Mouse (Mus musculus) thymus, adult 18-20 months (tissue): ENCODE measurements around the gene Pax2.

ENCODE experiments used
- DNase-seq, 2 experiments: peaks; one replicate each; pipeline ENCODE4 v3.0.0; 2022; ENCODE audit warnings: mixed read lengths in 2 of 2

Pax2 gene

DNA sequence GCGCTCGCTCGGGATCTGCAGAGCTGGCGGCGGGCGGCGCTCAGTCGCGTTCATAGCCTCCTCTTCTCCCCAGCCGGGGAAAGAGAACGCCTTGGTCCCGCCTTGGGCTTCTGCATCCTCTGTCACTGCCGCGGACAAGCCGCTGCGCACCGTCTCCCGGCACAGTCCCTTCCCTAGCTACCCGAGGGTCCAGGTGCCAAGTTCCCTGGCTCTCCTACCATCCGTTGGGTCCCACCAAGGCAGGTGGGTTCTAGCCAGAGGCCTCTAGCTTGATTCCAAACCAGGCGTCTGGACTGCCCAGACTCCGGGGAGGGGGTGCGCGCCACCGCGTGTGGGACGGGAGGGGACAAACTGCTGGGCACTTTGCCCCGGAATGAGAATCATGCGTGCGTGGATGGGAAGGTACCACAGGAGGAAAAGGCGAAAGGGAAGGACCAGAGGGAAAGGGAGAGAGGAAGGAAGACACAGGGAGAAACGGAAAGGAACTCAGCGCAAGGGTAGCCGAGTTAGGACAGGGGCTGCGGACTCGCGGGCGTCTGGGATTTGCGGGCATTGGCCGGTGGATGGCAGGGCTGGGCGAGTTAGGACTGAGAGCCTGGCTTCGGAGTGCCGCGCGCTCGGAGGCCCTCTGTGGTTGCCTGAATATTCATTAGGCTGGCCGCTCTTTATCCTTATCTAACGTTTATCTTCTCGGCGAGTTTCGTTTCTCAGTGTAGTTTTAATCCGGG lies at the start of gene Pax2:
TSS of gene Pax2 (plus strand) at position 353 of the 728 bp plus-strand sequence.
- no peak for DNase-seq

DNA sequence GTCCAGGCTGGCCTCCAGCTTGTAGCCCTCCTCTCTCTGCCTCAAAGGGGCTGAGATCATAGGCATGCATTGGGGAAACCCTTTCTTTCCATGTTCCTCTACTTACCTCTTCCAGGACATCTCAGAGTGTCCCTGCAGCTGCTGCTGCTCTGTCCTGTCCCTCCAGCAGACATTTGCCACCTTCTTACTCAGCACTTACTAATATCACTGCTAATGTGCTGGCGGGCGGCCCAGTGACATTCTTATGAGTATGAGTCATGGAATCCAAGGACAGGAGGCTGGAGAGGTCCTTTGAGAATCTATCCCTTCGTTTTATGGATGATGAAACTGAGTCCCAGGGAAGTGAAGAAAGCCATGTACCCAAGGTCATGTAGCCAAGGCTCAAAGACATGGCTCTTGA lies 47.0 kb upstream of the Pax2 start:
- no peak for DNase-seq

DNA sequence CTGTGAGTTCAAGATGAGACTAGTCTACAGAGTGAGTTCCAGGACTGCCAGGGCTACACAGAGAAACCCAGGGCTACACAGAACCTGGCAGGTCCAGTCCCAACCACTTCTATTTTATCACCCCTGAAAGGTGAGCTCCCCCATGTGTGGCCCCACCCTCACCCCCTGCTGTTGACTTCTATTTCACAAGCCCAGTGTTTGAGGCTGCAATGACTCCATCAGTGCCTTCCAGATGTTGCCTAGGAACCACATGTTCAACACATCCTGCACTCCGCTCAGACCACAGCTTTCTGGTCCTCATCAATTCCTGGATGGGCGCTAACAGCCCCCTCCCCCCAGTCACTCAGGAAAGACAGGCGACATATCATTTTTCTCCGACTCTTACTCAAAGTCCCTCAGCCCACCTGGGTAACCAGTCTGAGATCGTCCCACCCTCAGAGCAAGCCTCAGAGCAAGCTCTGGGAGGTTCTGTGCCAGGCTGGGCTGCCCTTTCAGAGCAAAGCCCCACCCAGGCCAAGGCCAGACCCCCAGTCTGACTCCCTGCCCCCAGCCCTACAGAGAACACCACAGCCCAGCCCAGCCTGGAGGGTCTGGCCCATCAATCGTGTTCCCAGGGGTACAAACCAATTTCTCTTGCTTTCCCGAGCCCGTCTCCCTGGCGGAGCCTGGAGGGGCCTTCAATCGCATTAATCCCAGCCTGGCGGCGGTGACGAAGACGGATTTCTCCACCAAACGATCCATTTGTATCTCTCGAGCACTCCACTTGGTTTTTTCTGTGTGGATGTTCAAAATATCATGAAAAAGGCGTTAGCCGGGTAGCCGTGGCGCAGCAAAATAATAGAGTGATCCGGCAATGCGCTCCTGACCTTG lies 38.9 kb upstream of the Pax2 start:
- no peak for DNase-seq

DNA sequence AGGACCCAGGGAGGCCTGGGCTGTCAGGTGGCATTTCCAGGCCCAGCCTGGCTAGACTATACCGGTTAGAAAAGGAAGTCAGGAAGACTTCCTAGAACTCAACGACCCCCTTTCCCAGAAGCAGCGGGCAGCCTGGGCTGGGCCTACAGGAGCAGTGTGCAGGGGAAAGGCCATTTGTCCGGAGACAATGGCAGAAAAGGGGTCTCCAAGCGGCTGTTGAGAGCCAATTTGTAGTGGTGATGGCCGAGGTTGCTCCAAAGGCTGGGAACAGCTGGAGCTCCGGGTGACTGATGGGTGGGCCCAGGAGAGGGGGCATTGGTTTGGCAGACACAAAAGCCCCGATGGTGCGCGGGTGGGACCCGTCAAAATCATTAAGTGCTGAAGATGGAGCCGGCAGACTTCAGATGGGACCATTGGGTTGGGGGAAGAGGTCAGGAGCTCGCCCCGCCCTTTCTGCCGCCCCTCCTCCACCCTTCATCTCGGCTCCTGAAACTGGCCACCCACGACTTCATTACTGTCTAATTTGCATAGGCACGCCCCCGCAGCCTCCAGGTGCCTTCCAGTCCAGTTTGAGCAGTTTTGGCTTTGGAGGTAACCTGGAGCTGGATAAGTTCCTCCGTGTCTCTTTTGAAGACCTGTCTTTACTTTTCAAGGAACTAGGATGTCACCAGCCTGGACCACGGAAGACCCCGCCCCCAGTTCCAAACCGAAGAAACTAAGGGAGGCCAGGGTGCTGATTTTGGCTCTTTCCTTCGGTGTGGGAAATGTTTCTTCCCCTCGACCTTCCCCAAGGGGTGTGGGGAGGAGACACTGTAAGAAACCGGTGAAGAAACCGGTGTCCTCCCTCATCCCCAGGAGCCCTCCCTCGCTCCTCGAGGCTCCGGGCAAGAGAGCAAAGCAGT lies 36.3 kb upstream of the Pax2 start:
- DNase-seq: no peak

DNA sequence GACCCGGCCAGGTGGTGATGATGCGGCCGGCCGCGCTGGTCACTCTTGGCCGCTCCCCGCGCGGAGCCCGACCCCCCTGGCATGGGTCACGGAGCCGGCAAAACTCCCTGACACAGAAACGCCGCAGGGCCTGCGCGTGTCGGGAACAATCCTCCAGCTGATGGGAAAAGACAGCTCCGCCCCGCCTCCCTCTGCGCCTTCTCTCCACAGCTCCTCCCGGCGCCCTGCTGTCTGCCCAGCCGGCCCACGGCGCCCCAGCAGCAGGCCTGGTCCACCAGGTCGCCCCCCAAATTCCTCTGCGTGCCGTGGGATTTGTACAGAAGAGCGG lies 35.7 kb upstream of the Pax2 start:
- DNase-seq: no peak

DNA sequence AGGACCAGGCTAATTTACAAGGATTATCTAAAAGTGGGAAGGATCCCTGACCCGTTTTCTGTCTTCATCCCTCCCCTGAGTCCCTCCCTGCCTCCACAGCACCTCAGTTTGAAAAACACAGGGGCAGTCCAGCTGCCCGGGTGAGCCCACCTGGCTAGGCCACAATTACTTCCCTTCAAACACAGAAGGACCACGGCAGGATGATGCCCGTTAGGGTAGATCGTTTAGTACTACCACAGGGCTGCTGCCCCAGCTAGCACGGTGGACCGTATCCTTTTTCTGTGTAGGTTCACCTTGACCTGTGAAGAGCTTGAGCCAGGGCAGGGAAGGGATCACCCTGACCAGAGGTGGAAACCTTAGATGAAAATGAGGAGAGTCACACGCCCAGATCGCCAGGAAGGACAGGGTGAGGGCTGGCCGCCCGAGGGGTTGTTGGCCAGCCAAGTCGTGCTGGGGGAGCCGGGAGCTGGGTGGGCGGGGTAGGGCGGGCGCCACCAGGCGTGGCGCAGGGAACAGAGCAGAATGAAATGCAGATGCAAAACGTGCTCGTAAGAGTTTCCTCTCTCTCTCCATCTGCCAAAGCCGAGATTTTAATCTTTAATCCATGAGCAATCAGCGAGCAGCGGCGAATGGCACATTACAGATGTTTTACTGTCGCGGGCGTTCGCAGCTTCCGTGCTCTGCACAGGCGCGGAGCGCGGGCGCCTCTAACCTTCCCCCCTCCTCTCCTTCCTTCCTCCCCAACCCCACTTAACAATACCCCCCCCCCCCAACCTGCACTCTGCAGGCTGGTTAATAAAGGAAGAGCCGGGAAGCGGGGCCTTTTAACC lies 32.0 kb upstream of the Pax2 start:
- no peak for DNase-seq

DNA sequence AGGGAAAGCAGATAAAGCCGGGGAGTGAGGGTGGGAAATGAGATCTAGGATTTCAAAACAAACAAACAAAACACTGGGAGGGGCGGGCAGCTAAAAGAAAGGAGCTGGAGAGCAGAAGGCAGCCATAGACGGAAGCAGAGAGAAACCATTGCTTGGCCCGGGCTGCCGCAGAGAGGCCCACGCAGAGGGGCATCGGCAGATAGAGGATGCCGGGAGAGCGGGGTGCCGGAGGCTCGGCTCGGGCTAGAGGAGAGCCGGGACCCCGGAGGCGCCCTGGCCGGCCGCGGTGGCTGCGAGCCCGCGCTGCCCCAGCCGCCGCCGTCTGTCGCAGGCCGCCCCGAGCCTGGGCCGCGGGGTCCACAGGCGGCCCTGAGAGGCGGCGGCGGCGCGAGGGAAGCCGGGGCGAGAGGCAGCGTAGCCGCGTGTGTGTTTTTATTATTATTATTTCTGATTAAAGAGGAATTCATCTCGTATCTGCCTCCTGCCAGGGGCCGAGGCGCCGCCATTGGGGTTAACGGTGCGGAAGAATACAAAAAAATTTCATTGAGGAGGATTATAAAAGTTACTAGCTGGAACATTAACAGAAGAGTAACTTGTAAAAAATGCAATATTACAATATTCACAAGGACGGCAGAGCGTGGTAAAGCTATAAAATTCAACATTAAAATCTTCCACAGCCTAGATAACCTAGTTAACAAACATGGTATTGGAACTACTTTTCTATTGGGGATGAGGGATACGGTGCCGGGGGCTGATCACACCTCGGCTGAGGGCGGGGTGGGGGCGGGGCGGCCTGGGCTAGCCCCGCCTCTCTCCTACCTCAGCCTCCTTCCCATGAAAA lies 29.7 kb upstream of the Pax2 start:
- DNase-seq: no peak

DNA sequence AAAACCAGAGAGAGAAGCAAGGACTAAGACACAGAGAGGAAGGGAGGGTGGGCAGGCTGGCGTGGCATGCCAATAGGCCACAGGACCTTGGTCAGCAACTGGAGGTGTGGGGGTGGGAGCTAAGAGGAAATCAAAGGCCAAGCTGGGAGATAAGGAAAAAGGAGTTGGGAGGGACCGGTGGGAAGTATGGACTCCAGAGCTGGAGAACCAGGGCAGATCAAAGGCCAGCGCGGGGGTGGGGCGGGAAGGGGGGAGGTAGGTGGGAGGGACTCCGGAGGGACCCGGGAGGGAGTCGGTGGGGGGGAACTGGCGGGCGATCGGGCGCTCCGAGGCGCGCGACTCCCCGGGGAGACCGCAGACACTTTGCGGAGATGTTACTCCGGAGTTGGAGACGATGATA lies 21.7 kb upstream of the Pax2 start:
- DNase-seq: no peak

DNA sequence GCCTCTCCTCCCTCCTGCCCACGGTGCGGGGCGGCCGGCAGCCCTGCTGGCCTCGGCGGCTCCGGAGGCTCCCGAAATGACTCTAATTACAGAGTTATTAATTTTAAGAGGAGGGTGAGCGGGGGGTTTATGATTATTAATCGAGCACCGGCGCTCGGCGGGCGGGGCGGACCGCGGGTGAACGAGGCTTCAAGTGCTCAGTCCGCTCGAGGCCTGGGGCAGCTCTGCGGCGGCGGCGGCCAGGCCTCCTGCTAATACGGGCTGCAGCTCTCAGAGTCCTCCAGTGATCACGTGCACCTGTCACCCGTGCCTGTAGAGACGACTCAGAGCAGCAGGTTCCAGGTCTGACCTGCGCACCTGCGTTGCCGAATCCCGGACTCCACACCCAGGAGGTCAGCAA lies 21.2 kb upstream of the Pax2 start:
- no peak for DNase-seq

DNA sequence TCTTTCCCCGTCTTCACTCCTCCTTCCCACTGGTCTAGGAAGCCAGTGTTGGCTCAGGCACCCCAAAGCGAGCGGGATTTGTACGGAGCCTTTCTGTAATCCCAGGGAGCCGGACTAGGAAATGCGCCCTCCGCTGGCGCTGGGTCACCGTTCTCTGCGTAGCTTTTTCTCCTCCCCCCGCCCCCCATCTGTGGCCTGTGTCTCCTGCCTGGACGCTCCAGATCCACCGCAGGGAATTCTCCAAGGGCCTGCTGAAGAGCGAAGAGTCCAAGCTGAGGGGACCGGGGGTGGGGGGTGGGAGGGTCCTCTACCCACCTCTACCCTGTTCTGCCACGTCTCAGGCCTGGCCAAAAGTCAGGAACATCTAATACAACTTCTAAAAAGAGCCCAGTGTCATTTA lies 15.5 kb upstream of the Pax2 start:
- no peak for DNase-seq

DNA sequence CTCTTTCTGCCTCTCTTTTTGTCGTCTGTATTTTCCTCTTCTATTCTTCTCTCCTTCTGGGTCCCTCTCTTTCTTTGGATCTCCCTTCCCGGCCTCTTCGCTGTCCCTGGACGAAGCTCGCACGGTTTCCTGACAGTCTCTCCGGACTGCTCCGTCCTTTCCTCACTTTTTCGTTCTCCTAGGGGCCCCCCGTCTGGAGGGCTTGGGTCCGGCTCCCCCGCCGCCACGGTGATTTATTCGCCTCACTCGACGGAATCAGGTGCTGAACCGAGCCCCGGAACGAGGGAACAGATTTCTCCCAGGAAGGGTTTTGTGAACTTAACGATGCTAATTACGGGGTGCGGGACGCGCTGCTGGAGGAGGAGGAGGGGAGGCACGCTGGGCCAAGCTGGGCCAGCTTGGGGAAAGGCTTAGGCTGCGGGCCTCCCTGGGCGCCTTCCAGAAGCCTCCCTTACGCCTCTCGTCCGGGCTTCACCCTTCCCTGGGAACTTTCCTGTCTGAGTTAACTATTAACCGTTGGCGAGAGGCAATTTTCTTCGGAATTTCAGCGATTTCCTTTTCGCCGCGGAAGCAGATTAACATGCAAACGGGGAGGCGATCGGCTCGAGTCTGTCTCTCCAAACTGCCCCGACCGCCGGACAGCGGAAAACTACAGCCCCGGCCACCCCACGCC lies 14.6 kb upstream of the Pax2 start:
- DNase-seq: no peak

DNA sequence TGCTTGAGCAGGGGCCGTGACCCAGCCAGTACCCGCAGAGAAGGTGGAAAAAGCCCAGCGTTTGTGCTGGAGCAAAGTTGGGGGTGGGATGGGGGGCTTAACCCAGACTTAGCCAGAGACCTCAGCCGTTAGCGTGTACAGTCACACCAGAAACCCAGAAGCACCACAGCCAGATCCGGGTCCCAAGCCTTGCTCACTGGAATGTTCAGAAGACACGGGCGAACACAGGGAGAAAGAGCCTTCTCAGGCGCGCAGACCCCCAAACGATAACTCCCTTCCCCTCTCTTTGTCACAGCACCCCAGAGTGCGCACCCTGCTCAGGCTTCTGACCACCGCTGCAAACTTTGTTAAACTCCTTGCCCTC lies 14.1 kb upstream of the Pax2 start:
- no peak for DNase-seq

DNA sequence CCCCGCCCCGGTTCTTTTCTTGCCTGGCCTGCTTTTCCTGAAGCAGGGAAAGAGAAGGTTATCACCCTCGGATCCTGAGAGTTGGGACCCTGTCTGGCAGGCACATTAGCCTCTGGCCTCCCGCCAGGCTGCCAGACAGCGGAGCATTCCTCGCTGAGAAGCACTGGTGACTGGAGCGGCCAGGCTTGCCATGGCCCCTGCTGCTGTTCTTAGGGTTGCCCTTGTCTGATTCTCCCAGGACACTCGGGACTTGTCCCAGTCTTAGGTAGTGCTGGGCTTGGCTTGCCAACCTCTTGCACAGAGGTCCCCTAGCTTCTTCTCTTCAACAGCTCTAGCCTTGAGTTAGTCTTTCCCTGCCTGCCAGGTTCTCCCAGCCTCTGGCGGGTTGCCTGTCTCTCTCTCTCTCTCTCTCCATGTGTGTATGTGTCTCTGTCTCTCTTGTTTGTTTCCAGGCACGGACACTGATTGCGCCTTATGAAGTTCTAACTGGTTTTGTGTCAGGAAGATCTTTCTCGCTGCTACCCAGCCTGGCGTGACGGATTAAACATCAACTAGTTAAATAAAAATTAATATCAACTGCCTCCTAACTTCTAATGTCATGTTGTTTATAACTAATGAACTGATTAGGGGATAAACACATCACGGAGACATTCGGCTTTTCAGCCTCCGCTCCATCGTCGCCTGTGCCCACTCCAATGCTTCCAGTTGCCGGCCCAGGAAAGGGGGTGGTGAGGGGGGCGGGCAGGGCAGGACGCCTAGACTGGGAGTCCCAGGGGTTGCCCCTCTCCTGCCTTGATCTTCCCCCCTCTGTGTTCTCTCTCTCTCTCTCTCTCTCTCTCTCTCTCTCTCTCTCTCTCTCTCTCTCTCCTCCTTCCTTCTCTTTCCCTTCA lies 13.5 kb upstream of the Pax2 start:
- DNase-seq: no peak

DNA sequence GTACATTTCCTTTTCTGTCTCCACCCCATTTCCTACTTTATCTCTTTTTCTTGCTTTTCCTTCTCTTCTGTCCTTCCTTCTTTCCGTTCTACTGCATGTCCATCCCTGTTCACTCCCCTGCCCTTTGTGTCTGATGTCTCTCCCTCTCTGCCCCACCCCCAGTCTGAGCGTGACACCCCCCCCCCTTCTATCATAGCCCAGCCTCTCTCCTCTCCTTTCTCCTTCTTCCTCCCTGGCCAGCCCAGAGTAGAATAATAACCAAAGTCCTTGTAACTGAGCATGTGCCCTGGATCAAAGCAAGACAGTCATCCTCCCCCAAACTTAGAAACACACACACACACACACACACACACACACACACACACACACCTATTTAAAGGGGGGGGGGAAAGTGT lies 12.8 kb upstream of the Pax2 start:
- no peak for DNase-seq

DNA sequence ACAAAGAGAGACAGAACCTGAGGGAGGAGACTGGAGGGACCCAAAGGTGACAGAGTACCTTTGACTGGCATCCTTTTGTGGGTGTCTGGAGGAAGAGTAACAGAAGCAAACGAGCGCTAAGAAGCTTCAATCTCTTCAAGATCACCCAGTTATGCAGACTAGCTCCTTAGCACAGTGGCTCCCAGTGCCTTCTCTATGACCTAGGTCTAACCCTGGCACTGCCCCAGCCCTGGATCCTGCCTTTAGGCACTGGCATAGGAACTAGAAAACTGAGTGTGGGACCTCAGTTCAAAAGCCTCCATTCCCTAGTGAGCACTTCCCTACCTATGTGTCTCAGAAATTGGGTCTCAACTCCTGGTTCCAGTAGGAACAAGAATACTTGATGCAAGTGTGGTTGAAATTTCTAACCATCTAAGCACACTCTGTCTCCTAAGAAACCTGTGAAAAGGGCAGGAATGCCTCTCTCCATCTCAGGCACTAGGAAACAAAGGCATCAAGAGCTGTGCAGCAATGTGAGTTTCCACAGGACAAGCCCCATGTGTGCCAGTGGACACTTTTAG lies 11.8 kb upstream of the Pax2 start:
- DNase-seq: no peak

DNA sequence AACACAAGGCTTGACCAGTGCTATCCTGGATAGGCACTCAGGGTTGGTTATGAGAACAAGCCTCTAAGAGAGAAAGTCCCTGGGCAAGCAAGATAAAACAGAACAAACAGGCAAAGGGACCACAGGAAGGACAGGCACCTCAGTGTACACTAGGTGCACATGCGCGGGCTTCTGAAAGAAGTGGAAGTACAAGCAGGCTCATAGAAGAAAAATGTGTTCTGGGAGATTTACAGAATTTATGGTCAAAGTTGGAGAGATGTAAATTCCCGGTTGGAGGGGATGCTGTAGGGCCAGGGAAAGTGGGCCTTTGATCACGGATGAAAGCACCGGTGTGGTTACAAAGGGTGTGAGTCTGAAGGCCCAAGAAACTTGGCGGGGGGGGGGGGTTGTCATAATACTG lies 10.1 kb upstream of the Pax2 start:
- DNase-seq: no peak

DNA sequence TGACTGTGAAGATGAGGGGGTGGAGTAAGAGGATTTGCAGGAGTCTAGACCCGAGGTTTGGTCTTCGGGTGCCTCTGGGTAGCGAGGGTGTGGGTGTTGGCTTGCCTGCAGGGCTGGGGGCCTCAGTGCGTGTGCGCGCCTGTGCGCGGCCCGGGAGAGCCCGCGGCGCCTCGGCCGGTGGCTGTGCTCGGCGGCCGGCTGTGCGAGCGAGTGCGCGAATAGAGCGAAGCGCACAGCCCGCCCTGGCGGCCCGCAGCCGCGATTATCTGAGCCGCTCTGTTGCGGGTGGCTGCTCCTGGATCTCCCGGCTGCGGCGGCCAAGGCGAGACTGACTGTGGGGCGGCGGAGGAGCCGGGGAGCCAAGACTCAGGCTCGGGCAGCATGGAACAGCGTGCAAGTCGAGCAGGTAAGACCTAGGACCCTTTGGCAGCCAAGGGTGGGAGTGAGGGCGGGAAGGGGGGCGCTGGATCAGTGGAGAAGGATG lies 9.3 kb upstream of the Pax2 start:
- DNase-seq: no peak

DNA sequence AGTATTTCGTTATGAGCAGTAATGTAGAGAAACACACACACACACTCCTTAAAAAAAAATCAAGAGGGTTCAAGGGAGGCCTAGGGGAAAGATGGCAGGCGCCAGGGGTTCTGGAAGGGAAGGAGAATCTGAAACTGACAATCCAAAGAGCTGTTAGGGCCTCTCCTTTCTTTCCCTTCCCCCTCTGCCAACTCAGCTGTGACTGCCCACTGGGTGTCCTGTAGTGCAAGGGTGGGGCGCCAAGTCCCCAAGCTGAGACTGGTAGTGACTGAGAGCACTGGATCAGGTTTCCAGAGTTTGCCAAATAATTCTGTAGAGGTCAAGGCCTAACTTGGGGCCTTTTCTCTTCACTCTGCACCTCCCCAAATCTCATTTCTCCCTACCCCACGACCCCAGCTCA lies 8.4 kb upstream of the Pax2 start:
- no peak for DNase-seq

DNA sequence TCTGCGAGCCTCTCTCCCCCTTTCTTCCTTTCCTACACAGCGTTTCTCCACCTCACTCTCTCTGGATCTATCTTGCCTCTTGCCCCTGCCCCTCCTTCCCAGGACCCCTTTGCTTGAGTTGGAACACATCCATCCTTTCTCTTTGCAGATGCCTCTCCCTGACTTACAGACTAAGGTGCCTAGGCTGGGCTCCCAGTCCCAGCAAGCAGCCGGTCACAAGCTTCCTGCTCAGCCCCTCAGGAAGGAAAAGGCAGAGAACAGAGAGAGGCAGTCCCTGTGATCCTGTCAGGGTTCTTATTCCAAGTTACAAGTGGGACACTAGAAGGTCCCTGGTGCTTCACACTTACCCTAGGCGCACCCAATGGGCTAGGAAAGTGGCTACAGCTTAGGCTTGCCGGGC lies 7.6 kb upstream of the Pax2 start:
- DNase-seq: no peak
